Mouse (Mus musculus): ENCODE results near the gene Hmcn2. TPM values are rescaled to one million over a fixed set of nuclear protein-coding genes. Genes with fewer than 3 reads are reported as not detected.
A peak's percentile ranks its signal among the peaks of the same experiment; 100 is the strongest.

Hmcn2 gene
- polyA plus RNA-seq, 1 experiment from 2014 or later, result 5.6 TPM

GRCm38 (mm10) chr2:31318162-31318561, 3.9 kb downstream of the Hmcn2 start:
- H3K9me3 ChIP-seq (replicated peaks; ENCODE audit: control insufficient read depth, low read length), result no peaks in the 10 kb centered on the region
- no peak overlapping the region for H3K4me2 ChIP-seq (ENCODE audit: low read depth, low read length)
- peaks cover 34% of the 10 kb centered on the region for H3K27me3 ChIP-seq (ENCODE audit: control insufficient read depth, insufficient read depth, low read length)
- peak overlapping the region; percentile 77 for H3K27ac ChIP-seq (ENCODE audit: low read length)
- WGBS, result 10% methylated on average over 2 of the region's 2 CpGs
- peak; percentile 79; the same call in 1 of the 2 replicates for ATAC-seq (ENCODE audit: insufficient read depth, low FRiP score)
- no peaks in the 10 kb centered on the region for H3K36me3 ChIP-seq (ENCODE audit: control insufficient read depth, insufficient read depth, low read length)
- no peak overlapping the region for H3K4me3 ChIP-seq (replicated peaks; ENCODE audit: low read length)
- peaks cover 4% of the 10 kb centered on the region; the same call in 1 of the 2 replicates for H3K4me1 ChIP-seq (ENCODE audit: control insufficient read depth, insufficient read depth, low read length)
- H3K9ac ChIP-seq (ENCODE audit: low read length), result peak overlapping the region; percentile 34; the same call in 1 of the 2 replicates

GRCm38 (mm10) chr2:31319200-31319599, 5.0 kb downstream of the Hmcn2 start:
- Histone ChIP-seq H3K4me3 (replicated peaks; ENCODE audit: low read length) (no peak overlapping the region), H3K27ac (ENCODE audit: low read length) (peak overlapping the region; percentile 77; the same call in 1 of the 2 replicates), H3K9ac (ENCODE audit: low read length) (no peak overlapping the region), H3K4me2 (ENCODE audit: low read depth, low read length) (no peak overlapping the region), H3K27me3 (ENCODE audit: control insufficient read depth, insufficient read depth, low read length) (peaks cover 25% of the 10 kb centered on the region), H3K4me1 (ENCODE audit: control insufficient read depth, insufficient read depth, low read length) (peaks cover 4% of the 10 kb centered on the region; the same call in 1 of the 2 replicates), H3K36me3 (ENCODE audit: control insufficient read depth, insufficient read depth, low read length) (no peaks in the 10 kb centered on the region), H3K9me3 (replicated peaks; ENCODE audit: control insufficient read depth, low read length) (no peaks in the 10 kb centered on the region)
- WGBS, result 76% methylated on average over 2 of the region's 2 CpGs
- no peak for ATAC-seq (ENCODE audit: insufficient read depth, low FRiP score)

GRCm38 (mm10) chr2:31327186-31327585, 13.0 kb downstream of the Hmcn2 start:
- Histone ChIP-seq H3K4me3 (replicated peaks; ENCODE audit: low read length) (no peak overlapping the region), H3K27ac (ENCODE audit: low read length) (no peak overlapping the region), H3K4me2 (ENCODE audit: low read depth, low read length) (no peak overlapping the region), H3K9me3 (replicated peaks; ENCODE audit: control insufficient read depth, low read length) (no peaks in the 10 kb centered on the region), H3K4me1 (ENCODE audit: control insufficient read depth, insufficient read depth, low read length) (peaks cover 14% of the 10 kb centered on the region; the same call in 1 of the 2 replicates), H3K36me3 (ENCODE audit: control insufficient read depth, insufficient read depth, low read length) (no peaks in the 10 kb centered on the region), H3K9ac (ENCODE audit: low read length) (no peak overlapping the region), H3K27me3 (ENCODE audit: control insufficient read depth, insufficient read depth, low read length) (no peaks in the 10 kb centered on the region)
- no peak for ATAC-seq (ENCODE audit: insufficient read depth, low FRiP score)
- 45% methylated on average over 10 of the region's 10 CpGs for WGBS

GRCm38 (mm10) chr2:31337706-31338330, 23.6 kb downstream of the Hmcn2 start:
- H3K4me3 ChIP-seq (replicated peaks; ENCODE audit: low read length), result no peak overlapping the region
- H3K9ac ChIP-seq (ENCODE audit: low read length), result peak overlapping the region; percentile 46
- H3K4me2 ChIP-seq (ENCODE audit: low read depth, low read length), result peak overlapping the region; percentile 9; the same call in 1 of the 2 replicates
- WGBS, result 32% methylated on average over 12 of the region's 12 CpGs
- H3K27ac ChIP-seq (ENCODE audit: low read length), result peak overlapping the region; percentile 61
- no peaks in the 10 kb centered on the region for H3K36me3 ChIP-seq (ENCODE audit: control insufficient read depth, insufficient read depth, low read length)
- H3K27me3 ChIP-seq (ENCODE audit: control insufficient read depth, insufficient read depth, low read length), result no peaks in the 10 kb centered on the region
- H3K9me3 ChIP-seq (replicated peaks; ENCODE audit: control insufficient read depth, low read length), result no peaks in the 10 kb centered on the region
- ATAC-seq (ENCODE audit: insufficient read depth, low FRiP score), result peak; percentile 77
- peaks cover 33% of the 10 kb centered on the region for H3K4me1 ChIP-seq (ENCODE audit: control insufficient read depth, insufficient read depth, low read length)

DNA sequence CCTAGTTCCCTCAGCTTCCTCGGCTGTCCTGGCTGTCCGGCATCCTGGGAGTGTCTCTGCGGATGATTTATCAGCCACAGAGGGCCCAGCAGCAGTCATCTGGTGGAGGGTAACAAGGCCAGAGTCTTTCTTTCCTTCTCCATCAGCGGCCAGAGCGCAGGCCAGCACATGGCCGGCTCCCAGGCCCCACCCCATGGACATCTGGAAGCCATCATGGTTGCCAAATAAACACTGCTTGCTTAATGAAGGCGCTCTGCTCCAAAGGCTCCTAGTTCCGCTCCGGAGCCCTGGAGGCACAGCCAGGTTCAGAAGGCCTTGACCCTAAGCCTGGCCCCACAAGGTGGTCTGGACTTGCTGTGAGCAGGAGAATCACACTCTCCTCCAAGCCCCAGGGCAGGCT, 25.6 kb downstream of the Hmcn2 start:
- Histone ChIP-seq H3K9me3 (replicated peaks; ENCODE audit: control insufficient read depth, low read length) (no peaks in the 10 kb centered on the region), H3K4me1 (ENCODE audit: control insufficient read depth, insufficient read depth, low read length) (peaks cover 33% of the 10 kb centered on the region), H3K27ac (ENCODE audit: low read length) (no peak overlapping the region; the same call in 1 of the 2 replicates), H3K4me2 (ENCODE audit: low read depth, low read length) (no peak overlapping the region), H3K4me3 (replicated peaks; ENCODE audit: low read length) (no peak overlapping the region), H3K27me3 (ENCODE audit: control insufficient read depth, insufficient read depth, low read length) (no peaks in the 10 kb centered on the region), H3K36me3 (ENCODE audit: control insufficient read depth, insufficient read depth, low read length) (no peaks in the 10 kb centered on the region), H3K9ac (ENCODE audit: low read length) (no peak overlapping the region)
- peak; percentile 51; the same call in 1 of the 2 replicates for ATAC-seq (ENCODE audit: insufficient read depth, low FRiP score)
- 29% methylated on average over 9 of the region's 9 CpGs for WGBS

GRCm38 (mm10) chr2:31341726-31342535, 27.7 kb downstream of the Hmcn2 start:
- ATAC-seq (ENCODE audit: insufficient read depth, low FRiP score), result no peak
- H3K9ac ChIP-seq (ENCODE audit: low read length), result no peak overlapping the region
- no peak overlapping the region for H3K27ac ChIP-seq (ENCODE audit: low read length)
- no peaks in the 10 kb centered on the region for H3K36me3 ChIP-seq (ENCODE audit: control insufficient read depth, insufficient read depth, low read length)
- H3K27me3 ChIP-seq (ENCODE audit: control insufficient read depth, insufficient read depth, low read length), result no peaks in the 10 kb centered on the region
- H3K4me3 ChIP-seq (replicated peaks; ENCODE audit: low read length), result no peak overlapping the region
- peaks cover 32% of the 10 kb centered on the region for H3K4me1 ChIP-seq (ENCODE audit: control insufficient read depth, insufficient read depth, low read length)
- no peaks in the 10 kb centered on the region for H3K9me3 ChIP-seq (replicated peaks; ENCODE audit: control insufficient read depth, low read length)
- no peak overlapping the region for H3K4me2 ChIP-seq (ENCODE audit: low read depth, low read length)
- 69% methylated on average over 8 of the region's 8 CpGs for WGBS

- Histone ChIP-seq H3K9me3 (replicated peaks; ENCODE audit: control insufficient read depth, low read length) (no peaks in the 10 kb centered on the region), H3K36me3 (ENCODE audit: control insufficient read depth, insufficient read depth, low read length) (no peaks in the 10 kb centered on the region), H3K4me3 (replicated peaks; ENCODE audit: low read length) (no peak overlapping the region), H3K4me1 (ENCODE audit: control insufficient read depth, insufficient read depth, low read length) (no peaks in the 10 kb centered on the region), H3K9ac (ENCODE audit: low read length) (no peak overlapping the region), H3K4me2 (ENCODE audit: low read depth, low read length) (no peak overlapping the region), H3K27ac (ENCODE audit: low read length) (no peak overlapping the region), H3K27me3 (ENCODE audit: control insufficient read depth, insufficient read depth, low read length) (no peaks in the 10 kb centered on the region; the same call in 1 of the 2 replicates)
- no peak for ATAC-seq (ENCODE audit: insufficient read depth, low FRiP score)
- 32% methylated on average over 12 of the region's 12 CpGs for WGBS
Measured at GRCm38 (mm10) chr2:31346096-31346495, 31.9 kb downstream of the Hmcn2 start.

- no peaks in the 10 kb centered on the region; the same call in 1 of the 2 replicates for H3K27me3 ChIP-seq (ENCODE audit: control insufficient read depth, insufficient read depth, low read length)
- WGBS, result 56% methylated on average over 3 of the region's 3 CpGs
- H3K4me2 ChIP-seq (ENCODE audit: low read depth, low read length), result no peak overlapping the region
- no peak for ATAC-seq (ENCODE audit: insufficient read depth, low FRiP score)
- no peak overlapping the region for H3K4me3 ChIP-seq (replicated peaks; ENCODE audit: low read length)
- no peaks in the 10 kb centered on the region for H3K36me3 ChIP-seq (ENCODE audit: control insufficient read depth, insufficient read depth, low read length)
- H3K27ac ChIP-seq (ENCODE audit: low read length), result no peak overlapping the region
- no peak overlapping the region for H3K9ac ChIP-seq (ENCODE audit: low read length)
- no peaks in the 10 kb centered on the region for H3K4me1 ChIP-seq (ENCODE audit: control insufficient read depth, insufficient read depth, low read length)
- H3K9me3 ChIP-seq (replicated peaks; ENCODE audit: control insufficient read depth, low read length), result no peaks in the 10 kb centered on the region
Measured at GRCm38 (mm10) chr2:31348373-31348772, 34.2 kb downstream of the Hmcn2 start.

DNA sequence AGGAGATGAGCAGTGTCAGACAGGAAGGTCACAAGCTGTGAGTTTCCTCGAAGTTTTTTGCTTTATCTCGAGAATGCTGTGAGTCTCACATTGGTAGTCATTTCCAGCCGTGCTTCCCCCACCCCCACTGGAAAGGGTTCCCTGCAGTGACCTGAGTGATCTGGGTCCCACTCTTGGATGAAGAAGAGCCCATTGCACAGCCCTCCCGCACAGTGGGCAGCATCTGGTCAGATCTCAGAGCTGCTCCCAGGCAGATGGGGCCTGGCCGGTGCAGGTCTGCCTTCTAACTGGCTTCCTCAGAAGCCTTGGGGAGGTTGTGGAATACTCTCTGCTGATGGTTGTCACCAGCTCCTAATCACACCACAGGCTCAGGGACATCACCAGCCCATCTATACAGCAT, 34.6 kb downstream of the Hmcn2 start:
- no peak overlapping the region for H3K4me3 ChIP-seq (replicated peaks; ENCODE audit: low read length)
- no peaks in the 10 kb centered on the region; the same call in 1 of the 2 replicates for H3K27me3 ChIP-seq (ENCODE audit: control insufficient read depth, insufficient read depth, low read length)
- H3K27ac ChIP-seq (ENCODE audit: low read length), result no peak overlapping the region
- no peak overlapping the region for H3K9ac ChIP-seq (ENCODE audit: low read length)
- WGBS, result 66% methylated on average over 5 of the region's 5 CpGs
- H3K36me3 ChIP-seq (ENCODE audit: control insufficient read depth, insufficient read depth, low read length), result no peaks in the 10 kb centered on the region
- H3K9me3 ChIP-seq (replicated peaks; ENCODE audit: control insufficient read depth, low read length), result no peaks in the 10 kb centered on the region
- no peak for ATAC-seq (ENCODE audit: insufficient read depth, low FRiP score)
- H3K4me2 ChIP-seq (ENCODE audit: low read depth, low read length), result no peak overlapping the region
- no peaks in the 10 kb centered on the region for H3K4me1 ChIP-seq (ENCODE audit: control insufficient read depth, insufficient read depth, low read length)
